Mouse (Mus musculus) brain, embryonic 14.5 days (tissue): ENCODE measurements around the gene Cyth3.

ENCODE experiments used
- CTCF ChIP-seq: fragments of 200-500 bp; IDR thresholded peaks from 2 replicates; pipeline ENCODE4 v1.5.1; 2012; ENCODE audit warnings: inconsistent platforms, mild to moderate bottlenecking, moderate library complexity, borderline replicate concordance; ENCODE audit not compliant: insufficient read depth, insufficient read length; ENCODE audit errors: extremely low read depth
- POLR2A ChIP-seq: fragments of 200-500 bp; IDR thresholded peaks from 2 replicates; pipeline ENCODE4 v1.6.1; 2012; ENCODE audit warnings: mild to moderate bottlenecking, inconsistent platforms, borderline replicate concordance; ENCODE audit not compliant: poor library complexity, insufficient read depth, insufficient read length, severe bottlenecking; ENCODE audit errors: extremely low read depth

DNA sequence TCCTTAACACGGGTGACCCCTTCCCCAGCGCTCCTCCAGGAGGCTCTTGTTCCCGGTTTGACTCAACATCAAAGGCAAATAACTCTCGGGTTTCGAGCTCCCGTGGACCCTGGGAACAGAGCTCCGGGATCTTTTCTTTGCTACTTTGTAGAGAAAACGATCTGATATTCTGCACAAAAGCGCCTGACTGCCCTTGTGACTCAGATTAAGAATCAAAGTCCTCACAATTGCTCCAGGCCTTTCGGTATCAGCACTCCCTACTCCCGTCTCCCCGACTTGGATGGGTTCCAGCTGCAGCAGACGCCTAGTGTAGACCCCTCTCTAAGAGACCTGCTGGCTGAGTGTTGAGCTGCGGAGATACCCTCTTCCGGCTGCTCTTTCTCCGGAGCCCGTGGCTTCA, 33.1 kb upstream of the Cyth3 start:
- TF ChIP-seq CTCF (no peak), POLR2A (no peak)
